Mouse (Mus musculus) frontal cortex, postnatal 25 days (tissue): ENCODE measurements around the gene Gm28047.

Experiments
- DNase-seq, 2 experiments: peaks; one replicate each; pipeline ENCODE4 v3.0.0; 2022; ENCODE audit warnings: low spot score in 2 of 2

Gene Gm28047

GRCm38 (mm10) chr15:102552599-102552998 is 72.3 kb downstream of the Gm28047 start:
- no peak for DNase-seq

- DNase-seq = no peak
Measured at GRCm38 (mm10) chr15:102547478-102547877, 77.4 kb downstream of the Gm28047 start.

DNA sequence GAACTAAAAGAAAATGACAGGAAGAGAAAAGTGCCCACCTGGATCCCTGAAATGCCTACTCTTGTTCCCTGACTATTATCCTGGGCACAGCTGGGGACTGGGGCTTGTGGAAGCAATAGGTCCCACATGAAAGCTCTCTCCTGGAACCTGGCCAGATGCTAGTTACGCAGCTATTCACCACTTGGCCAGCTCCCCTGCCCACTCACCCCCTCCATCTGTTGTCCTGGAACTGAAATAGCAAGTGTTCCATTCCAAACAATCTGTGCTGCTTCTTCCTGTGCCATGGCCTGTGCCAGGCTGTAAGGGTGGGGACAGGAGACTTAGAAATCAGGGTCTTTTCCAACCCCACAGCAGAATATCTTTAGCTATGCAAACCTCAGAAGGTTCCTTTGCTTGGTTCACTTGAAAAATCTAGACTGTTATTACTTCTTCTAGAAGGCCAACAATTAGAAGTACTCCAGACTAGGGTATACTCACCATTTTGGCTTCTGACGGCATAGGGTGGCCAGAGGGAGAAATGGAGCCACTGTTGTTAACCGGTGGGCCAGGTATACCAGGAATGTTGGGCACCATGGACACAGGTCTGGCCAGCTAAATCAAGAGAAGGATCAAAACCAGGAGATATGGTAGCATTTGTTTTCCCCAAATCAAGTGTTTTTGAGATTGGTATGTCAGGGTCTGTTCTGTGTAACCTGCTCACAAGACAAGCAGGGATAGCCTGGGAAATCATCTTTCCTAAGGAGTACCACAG is 78.0 kb downstream of the Gm28047 start:
- peak; percentile 29 to 64 for DNase-seq

DNA sequence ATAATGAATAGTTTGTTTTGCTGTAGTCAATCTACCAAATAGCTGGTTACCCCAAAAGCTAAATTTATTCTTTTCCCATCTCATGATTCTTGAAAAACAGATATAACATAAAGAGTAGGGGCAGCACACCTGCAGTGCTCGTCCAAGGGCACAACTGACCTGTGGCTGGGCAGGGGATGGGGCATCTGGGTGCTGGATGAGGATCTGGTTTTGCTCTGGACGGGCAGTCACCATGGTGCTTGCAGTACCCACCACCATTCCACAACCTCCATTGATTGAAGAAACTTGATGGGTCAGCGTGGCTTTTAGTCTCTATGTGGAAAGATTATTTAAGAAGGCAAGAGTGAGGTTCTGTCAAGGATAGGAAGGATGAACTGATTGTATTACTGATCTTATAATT is 78.6 kb downstream of the Gm28047 start:
- DNase-seq = no peak

GRCm38 (mm10) chr15:102544801-102545200 is 80.1 kb downstream of the Gm28047 start:
- DNase-seq = no peak

DNA sequence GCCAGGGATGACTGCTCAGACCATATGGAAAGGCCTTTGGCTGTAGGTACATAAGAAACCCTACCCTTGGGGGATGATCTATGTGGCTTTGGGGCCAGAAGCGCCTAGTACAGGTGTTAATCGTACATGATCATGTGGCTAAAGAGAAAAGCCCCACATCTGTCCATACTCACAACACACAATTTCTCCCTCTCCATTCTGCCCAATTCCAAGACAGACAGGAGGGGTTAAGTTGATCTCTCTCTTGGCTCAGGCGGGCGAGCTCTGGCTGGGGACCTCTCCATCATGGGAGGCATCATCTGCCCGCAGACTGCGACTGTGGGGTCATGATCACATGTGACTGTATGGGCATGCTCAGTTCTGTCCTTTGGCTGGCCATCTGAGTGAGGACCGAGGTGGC is 90.9 kb downstream of the Gm28047 start:
- no peak for DNase-seq

GRCm38 (mm10) chr15:102532106-102532900 is 92.6 kb downstream of the Gm28047 start:
- DNase-seq = no peak

DNA sequence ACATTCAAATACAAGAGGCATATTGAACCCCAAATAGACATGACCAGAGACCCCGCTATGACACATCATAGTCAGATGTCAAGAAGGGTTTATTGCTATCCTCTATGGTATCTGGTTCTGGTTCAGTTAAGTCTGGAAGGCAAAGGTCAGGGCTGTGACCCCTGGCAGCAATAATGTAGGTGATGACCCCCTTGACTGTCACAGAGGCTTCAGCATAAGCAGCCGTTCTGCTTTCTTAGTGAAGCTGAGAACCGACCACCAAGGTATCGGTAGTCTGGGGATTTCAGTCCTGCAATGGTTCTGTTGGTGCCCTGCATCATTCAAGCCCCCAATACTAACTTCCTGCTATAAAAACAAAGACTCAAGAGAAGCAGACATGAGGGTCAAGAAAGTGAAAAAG is 93.3 kb downstream of the Gm28047 start:
- no peak for DNase-seq

DNA sequence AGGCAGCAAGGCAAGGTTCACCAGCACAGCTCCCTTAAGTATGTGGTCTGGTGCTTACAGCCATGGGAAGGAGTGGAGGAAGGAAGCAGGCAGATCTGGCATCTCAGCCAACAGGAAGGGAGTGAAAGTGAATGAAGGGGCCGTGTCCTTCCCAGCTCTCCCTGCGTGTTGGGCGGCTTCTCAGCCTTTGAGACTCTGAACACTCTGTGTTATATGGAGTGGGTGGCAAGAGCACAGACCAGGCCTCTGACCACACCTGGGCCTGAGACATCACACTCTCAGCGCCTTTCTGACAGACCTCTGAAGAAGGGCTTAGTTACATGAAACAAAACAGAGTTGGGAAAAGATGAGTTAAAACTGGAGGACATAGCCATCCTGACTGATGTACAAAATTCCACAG is 94.3 kb downstream of the Gm28047 start:
- no peak for DNase-seq

- no peak for DNase-seq
Measured at GRCm38 (mm10) chr15:102528396-102528795, 96.5 kb downstream of the Gm28047 start.

DNA sequence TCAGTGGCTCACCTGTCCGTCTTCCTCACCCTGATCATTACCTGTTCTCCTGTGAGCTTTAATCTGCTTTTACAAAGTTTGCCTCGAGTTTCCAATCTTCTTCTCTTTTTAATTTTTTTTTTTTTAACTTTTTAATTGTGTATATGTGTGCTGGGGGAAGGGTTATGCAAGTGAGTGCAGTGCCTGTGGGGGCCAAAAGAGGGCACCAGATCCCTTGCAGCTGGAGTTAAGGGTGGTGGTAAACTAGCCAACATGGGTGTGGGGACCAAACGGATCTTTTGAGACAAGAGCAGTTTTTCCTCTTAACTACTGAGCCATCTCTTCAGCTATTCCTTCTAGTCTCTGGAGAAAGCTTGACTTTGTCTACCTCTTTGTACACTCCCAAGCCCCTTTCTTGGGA is 96.9 kb downstream of the Gm28047 start:
- no peak for DNase-seq

DNA sequence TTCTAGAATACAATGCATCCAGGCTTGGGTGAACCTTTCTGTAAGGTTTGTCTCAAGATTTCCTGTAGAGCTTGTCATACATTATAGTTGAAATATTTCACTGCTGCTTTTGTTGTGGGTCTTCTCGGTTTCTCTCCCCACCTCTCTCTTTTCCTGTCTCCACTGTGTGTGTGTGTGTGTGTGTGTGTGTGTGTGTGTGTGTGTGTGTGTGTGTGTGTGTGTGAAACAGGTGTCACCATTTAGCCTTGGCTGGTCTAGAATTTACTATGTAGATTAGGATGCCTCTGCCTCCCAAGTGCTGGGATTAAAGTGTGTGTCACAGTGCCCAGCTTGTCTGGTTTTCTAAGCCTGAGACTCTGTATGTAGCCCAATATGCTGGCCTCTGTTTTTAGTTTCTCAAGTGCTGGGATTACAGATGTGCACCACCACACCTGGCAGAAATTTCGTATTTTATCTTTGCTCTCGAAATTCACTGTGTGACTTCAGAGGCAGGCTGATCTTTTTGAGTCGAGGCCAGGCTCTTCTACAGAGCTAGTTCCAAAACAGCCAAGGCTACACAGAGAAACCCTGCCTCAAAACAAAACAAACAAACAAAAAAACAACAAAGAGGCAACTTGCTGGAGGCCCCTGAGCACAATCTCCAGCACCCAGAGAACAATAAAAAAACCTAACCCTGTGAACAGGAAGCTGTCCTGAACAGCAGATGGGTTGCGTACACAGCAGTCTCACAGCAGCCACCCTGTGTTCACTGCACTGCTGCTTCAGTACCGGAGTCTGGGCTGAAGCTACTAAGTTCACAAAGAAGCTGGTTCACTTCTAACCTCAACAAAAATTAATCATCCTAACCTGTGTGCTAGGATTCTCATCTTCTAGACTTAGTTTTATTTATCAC is 98.5 kb downstream of the Gm28047 start:
- no peak for DNase-seq

- DNase-seq = peak; percentile 71 to 76
Measured at GRCm38 (mm10) chr15:102524892-102525485, 99.9 kb downstream of the Gm28047 start, which contains the start of gene Npff. TSS of gene Npff (minus strand) at chr15:102524942.

GRCm38 (mm10) chr15:102521480-102521879 is 103.4 kb downstream of the Gm28047 start:
- DNase-seq = no peak

GRCm38 (mm10) chr15:102520416-102520815 is 104.5 kb downstream of the Gm28047 start:
- no peak for DNase-seq

GRCm38 (mm10) chr15:102519211-102520141 is 105.4 kb downstream of the Gm28047 start:
- no peak for DNase-seq

GRCm38 (mm10) chr15:102518859-102519201 is 106.0 kb downstream of the Gm28047 start:
- DNase-seq = no peak

- peak; percentile 100 for DNase-seq
Measured at GRCm38 (mm10) chr15:102517976-102518858, 106.7 kb downstream of the Gm28047 start, which contains the start of gene Tarbp2. TSS of gene Tarbp2 (plus strand) at chr15:102518192.

DNA sequence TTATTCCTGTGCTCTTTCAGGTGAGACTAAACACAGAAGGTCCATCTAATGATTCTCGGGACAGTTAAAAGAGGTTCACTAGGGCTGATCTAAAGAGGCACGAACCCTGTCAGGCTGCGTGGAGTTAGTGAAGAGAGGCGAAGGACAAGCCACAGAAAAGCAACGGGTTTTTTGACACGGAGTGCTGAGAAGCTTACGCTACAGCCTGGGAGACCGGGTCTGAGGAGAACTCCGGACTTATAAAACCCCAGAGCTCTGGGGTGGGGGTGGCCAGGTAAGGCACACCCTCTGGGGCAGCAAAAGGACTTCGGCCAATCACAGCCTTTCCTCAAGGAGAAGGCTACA is 107.3 kb downstream of the Gm28047 start:
- no peak for DNase-seq
